Mouse (Mus musculus) heart, embryonic 11.5 days (tissue): ENCODE data around the gene Gm10234. TPM values are rescaled to one million over a fixed set of nuclear protein-coding genes. Genes with fewer than 3 reads are reported as not detected.

ENCODE experiments used
- ATAC-seq: fragments of 200-750 bp; cut with Nextera tagmentation; replicated peaks from 2 replicates; pipeline ENCODE4 v1.8.0; 2017; ENCODE audit warnings: moderate library complexity; ENCODE audit not compliant: insufficient number of reproducible peaks, low FRiP score, low TSS enrichment
- H3K27ac ChIP-seq: fragments of 300-500 bp; sonication (generic); 2 replicates; pipeline ENCODE4 v1.5.1; 2014; ENCODE audit warnings: mild to moderate bottlenecking, low read depth, low read length
- H3K27me3 ChIP-seq: fragments of 300-500 bp; sonication (generic); 2 replicates; pipeline ENCODE4 v1.6.1; 2014; ENCODE audit warnings: mild to moderate bottlenecking, low read length, mixed read lengths; ENCODE audit not compliant: control insufficient read depth, insufficient read depth
- H3K36me3 ChIP-seq: fragments of 300-500 bp; sonication (generic); 2 replicates; pipeline ENCODE4 v1.6.1; 2014; ENCODE audit warnings: mild to moderate bottlenecking, low read length, moderate library complexity, mixed read lengths; ENCODE audit not compliant: control insufficient read depth, insufficient read depth
- H3K4me1 ChIP-seq: fragments of 300-500 bp; sonication (generic); 2 replicates; pipeline ENCODE4 v1.6.1; 2014; ENCODE audit warnings: low read length; ENCODE audit not compliant: control insufficient read depth, insufficient read depth
- H3K4me2 ChIP-seq: fragments of 300-500 bp; sonication (generic); 2 replicates; pipeline ENCODE4 v1.6.1; 2014; ENCODE audit warnings: mild to moderate bottlenecking, moderate library complexity
- H3K4me3 ChIP-seq: fragments of 300-500 bp; sonication (generic); 2 replicates; pipeline ENCODE4 v1.5.1; 2014; ENCODE audit warnings: low read depth, low read length
- H3K9ac ChIP-seq: fragments of 300-500 bp; sonication (generic); 2 replicates; pipeline ENCODE4 v1.6.1; 2014; ENCODE audit warnings: mild to moderate bottlenecking, low read depth, low read length, moderate library complexity
- H3K9me3 ChIP-seq: fragments of 300-500 bp; sonication (generic); replicated peaks from 2 replicates; pipeline ENCODE4 v1.6.1; 2016; ENCODE audit warnings: low read length; ENCODE audit not compliant: control insufficient read depth
- WGBS: fragments of 180-500 bp; shearing (Covaris S2); extraction: QIAGEN DNeasy Blood & Tissue Kit; methylation state at CpG from one replicate; pipeline ENCODE4 v1.1.7; 2014; ENCODE audit not compliant: insufficient replicate concordance; 5-methylcytosine and 5-hydroxymethylcytosine counted together
- polyA plus RNA-seq: library from polyadenylated mRNA; unstranded; fragments of >200 nt; fragmentation: Nextera tagmentation; extraction: Ambion mirVana; gene quantifications from 2 replicates; pipeline ENCODE4 v1.2.1, GENCODE M21; 2014

Gm10234 gene
- polyA plus RNA-seq = not detected in 2 replicates

- H3K4me3 ChIP-seq = no peak within 1 kb of the TSS
- H3K27ac ChIP-seq = no peak within 1 kb of the TSS
- H3K9ac ChIP-seq = no peak within 1 kb of the TSS
- no peaks in the 10 kb centered on the region for H3K4me1 ChIP-seq
- H3K4me2 ChIP-seq = no peak within 1 kb of the TSS
- no peaks in the 10 kb centered on the region for H3K9me3 ChIP-seq
- no peaks in the 10 kb centered on the region for H3K36me3 ChIP-seq
- H3K27me3 ChIP-seq = no peaks in the 10 kb centered on the region
- ATAC-seq = no peak
These were observed at the start of gene Gm10234 for GRCm38 (mm10) chr6:95321812-95322211. Gene Gm10234 (plus strand): TSS chr6:95322112.

GRCm38 (mm10) chr6:95277633-95278032 is 44.3 kb upstream of the Gm10234 start:
- no peaks in the 10 kb centered on the region for H3K9me3 ChIP-seq
- no peaks in the 10 kb centered on the region for H3K4me1 ChIP-seq
- no peaks in the 10 kb centered on the region for H3K27me3 ChIP-seq
- no peak overlapping the region for H3K4me3 ChIP-seq
- no peak overlapping the region for H3K4me2 ChIP-seq
- no peaks in the 10 kb centered on the region for H3K36me3 ChIP-seq
- no peak for ATAC-seq
- 82% methylated on average over 1 of the region's 1 CpGs for WGBS
- H3K27ac ChIP-seq = no peak overlapping the region
- H3K9ac ChIP-seq = no peak overlapping the region

- no peak overlapping the region for H3K4me2 ChIP-seq
- no peaks in the 10 kb centered on the region for H3K27me3 ChIP-seq
- no peaks in the 10 kb centered on the region for H3K4me1 ChIP-seq
- no peaks in the 10 kb centered on the region for H3K36me3 ChIP-seq
- H3K9ac ChIP-seq = no peak overlapping the region
- ATAC-seq = no peak
- H3K4me3 ChIP-seq = no peak overlapping the region
- WGBS = 80% methylated on average over 4 of the region's 4 CpGs
- H3K9me3 ChIP-seq = no peaks in the 10 kb centered on the region
- no peak overlapping the region for H3K27ac ChIP-seq
These were observed 25.9 kb upstream of the Gm10234 start for GRCm38 (mm10) chr6:95296025-95296424.

- Histone ChIP-seq H3K36me3 (no peaks in the 10 kb centered on the region), H3K9me3 (no peaks in the 10 kb centered on the region), H3K4me2 (no peak overlapping the region), H3K9ac (no peak overlapping the region), H3K27ac (no peak overlapping the region), H3K27me3 (no peaks in the 10 kb centered on the region), H3K4me3 (no peak overlapping the region), H3K4me1 (no peaks in the 10 kb centered on the region)
- 72% methylated on average over 3 of the region's 3 CpGs for WGBS
- ATAC-seq = no peak
These were observed 23.5 kb upstream of the Gm10234 start for GRCm38 (mm10) chr6:95298387-95298786.

GRCm38 (mm10) chr6:95300658-95301057 is 21.3 kb upstream of the Gm10234 start:
- Histone ChIP-seq H3K9me3 (no peaks in the 10 kb centered on the region), H3K4me1 (no peaks in the 10 kb centered on the region), H3K4me2 (no peak overlapping the region), H3K4me3 (no peak overlapping the region), H3K27ac (no peak overlapping the region), H3K36me3 (no peaks in the 10 kb centered on the region), H3K27me3 (no peaks in the 10 kb centered on the region), H3K9ac (no peak overlapping the region)
- ATAC-seq = no peak
- WGBS = 62% methylated on average over 2 of the region's 2 CpGs

GRCm38 (mm10) chr6:95331191-95331590 is 9.3 kb downstream of the Gm10234 start:
- no peak for ATAC-seq
- H3K4me3 ChIP-seq = no peak overlapping the region

GRCm38 (mm10) chr6:95334781-95335180 is 12.9 kb downstream of the Gm10234 start:
- Histone ChIP-seq H3K4me2 (no peak overlapping the region), H3K9ac (no peak overlapping the region), H3K4me3 (no peak overlapping the region), H3K27ac (no peak overlapping the region), H3K36me3 (no peaks in the 10 kb centered on the region), H3K9me3 (no peaks in the 10 kb centered on the region), H3K4me1 (no peaks in the 10 kb centered on the region), H3K27me3 (no peaks in the 10 kb centered on the region)
- WGBS = 80% methylated on average over 6 of the region's 6 CpGs
- ATAC-seq = no peak

More at GRCm38 (mm10) chr6:95331191-95331590, 9.3 kb downstream of the Gm10234 start:
- H3K9me3 ChIP-seq = no peaks in the 10 kb centered on the region
- no peaks in the 10 kb centered on the region for H3K27me3 ChIP-seq
- H3K9ac ChIP-seq = no peak overlapping the region
- no peaks in the 10 kb centered on the region for H3K36me3 ChIP-seq
- 74% methylated on average over 5 of the region's 5 CpGs for WGBS
- no peak overlapping the region for H3K27ac ChIP-seq
- H3K4me2 ChIP-seq = no peak overlapping the region
- no peaks in the 10 kb centered on the region for H3K4me1 ChIP-seq

GRCm38 (mm10) chr6:95349378-95349777 is 27.5 kb downstream of the Gm10234 start:
- ATAC-seq = no peak
- Histone ChIP-seq H3K27ac (no peak overlapping the region), H3K4me3 (no peak overlapping the region), H3K9me3 (no peaks in the 10 kb centered on the region), H3K9ac (no peak overlapping the region), H3K4me2 (no peak overlapping the region), H3K27me3 (no peaks in the 10 kb centered on the region), H3K4me1 (no peaks in the 10 kb centered on the region), H3K36me3 (no peaks in the 10 kb centered on the region)

- Histone ChIP-seq H3K4me2 (no peak overlapping the region), H3K9ac (no peak overlapping the region), H3K36me3 (no peaks in the 10 kb centered on the region), H3K27ac (no peak overlapping the region), H3K4me3 (no peak overlapping the region), H3K9me3 (no peaks in the 10 kb centered on the region), H3K4me1 (no peaks in the 10 kb centered on the region), H3K27me3 (no peaks in the 10 kb centered on the region)
- 80% methylated on average over 7 of the region's 7 CpGs for WGBS
- no peak for ATAC-seq
These were observed 31.1 kb downstream of the Gm10234 start for GRCm38 (mm10) chr6:95353043-95353442.
